Mouse (Mus musculus) cortical plate, adult 2 months (tissue): ENCODE data around the gene Abcc12. TPM values are rescaled to one million over a fixed set of nuclear protein-coding genes. Genes with fewer than 3 reads are reported as not detected.

Source experiments
- H3K27ac ChIP-seq: fragments of 200-500 bp; 2 replicates; pipeline ENCODE4 v1.5.1; 2012; ENCODE audit warnings: low read length, control low read depth, inconsistent platforms; ENCODE audit not compliant: insufficient read depth
- H3K4me1 ChIP-seq: fragments of 200-500 bp; 2 replicates; pipeline ENCODE4 v1.6.1; 2011; ENCODE audit warnings: low read length; ENCODE audit not compliant: control insufficient read depth, insufficient read depth
- H3K4me3 ChIP-seq: fragments of 200-500 bp; 2 replicates; pipeline ENCODE4 v1.5.1; 2011; ENCODE audit warnings: mild to moderate bottlenecking, low read length, control low read depth; ENCODE audit not compliant: insufficient read depth
- CTCF ChIP-seq: fragments of 200-500 bp; IDR thresholded peaks from 2 replicates; pipeline ENCODE4 v1.5.1; 2011; ENCODE audit warnings: mild to moderate bottlenecking, control low read depth, low read length; ENCODE audit not compliant: insufficient read depth; ENCODE audit errors: extremely low read depth
- POLR2A ChIP-seq: fragments of 200-500 bp; IDR thresholded peaks from 2 replicates; pipeline ENCODE4 v1.6.1; 2011; ENCODE audit warnings: mild to moderate bottlenecking, low read length, control low read depth; ENCODE audit not compliant: insufficient read depth; ENCODE audit errors: extremely low read depth
- polyA plus RNA-seq: library from polyadenylated mRNA; depleted of rRNA; stranded (reverse); fragments of >200 nt; gene quantifications from 2 replicates; pipeline ENCODE4 v1.2.3, GENCODE M21; 2012

The Abcc12 gene
- polyA plus RNA-seq, 1 experiment = 0.65 TPM

DNA sequence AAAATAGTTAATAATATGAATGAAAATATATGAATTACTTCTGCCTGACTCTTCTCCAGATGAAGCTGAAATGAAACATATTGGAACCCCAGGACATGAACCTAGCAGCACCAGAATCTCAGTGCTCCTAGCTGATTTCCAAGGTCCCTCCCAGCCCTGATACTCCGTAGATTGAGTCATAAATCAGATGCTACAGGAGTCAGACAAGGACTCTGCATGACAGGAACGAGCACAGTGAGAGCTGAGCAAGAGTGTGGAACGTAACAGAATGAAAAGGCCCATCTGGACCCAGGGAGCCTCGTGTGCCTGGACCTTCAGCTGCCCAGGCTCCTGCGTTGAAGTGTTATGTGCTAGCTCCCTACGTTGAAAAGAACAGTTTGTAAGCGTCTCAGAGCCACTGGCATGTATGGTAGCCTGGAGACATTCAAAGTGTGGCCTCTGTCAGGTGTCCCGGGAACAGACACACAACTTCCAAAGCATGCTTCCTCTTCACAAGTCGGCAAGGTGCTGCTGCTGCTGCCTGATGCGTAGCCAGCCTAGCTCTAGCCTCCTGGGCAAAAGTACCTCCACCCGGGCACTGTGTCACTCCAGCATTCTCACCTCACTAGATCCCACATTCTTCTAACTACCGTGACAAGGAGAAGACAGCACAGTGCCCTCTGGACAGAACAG, 26.1 kb downstream of the Abcc12 start:
- TF ChIP-seq POLR2A (no peak), CTCF (no peak)
- H3K4me1 ChIP-seq = no peaks in the 10 kb centered on the region
- no peak overlapping the region for H3K27ac ChIP-seq
- no peak overlapping the region for H3K4me3 ChIP-seq

DNA sequence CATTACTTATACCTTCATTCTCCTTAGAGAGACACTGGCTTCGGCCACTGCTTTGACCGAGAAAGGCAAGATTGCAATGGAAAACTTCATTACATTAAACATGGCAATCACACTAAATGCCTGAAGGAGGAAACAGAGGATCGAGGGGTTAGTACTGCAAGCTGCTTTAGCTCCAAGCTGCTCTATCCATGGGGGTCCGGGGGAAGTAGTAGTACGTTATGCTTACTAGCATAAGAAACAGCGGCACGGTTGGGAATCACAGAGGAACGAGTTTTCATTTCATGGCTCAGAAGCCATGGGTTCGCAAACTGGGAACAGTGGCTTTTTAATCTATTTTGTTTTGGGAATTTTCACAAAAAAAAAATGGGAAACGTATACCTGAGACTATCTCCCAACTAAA, 30.0 kb downstream of the Abcc12 start:
- no peak overlapping the region for H3K27ac ChIP-seq
- TF ChIP-seq POLR2A = no peak
- TF ChIP-seq CTCF = no peak
- H3K4me3 ChIP-seq = no peak overlapping the region
- no peaks in the 10 kb centered on the region for H3K4me1 ChIP-seq

DNA sequence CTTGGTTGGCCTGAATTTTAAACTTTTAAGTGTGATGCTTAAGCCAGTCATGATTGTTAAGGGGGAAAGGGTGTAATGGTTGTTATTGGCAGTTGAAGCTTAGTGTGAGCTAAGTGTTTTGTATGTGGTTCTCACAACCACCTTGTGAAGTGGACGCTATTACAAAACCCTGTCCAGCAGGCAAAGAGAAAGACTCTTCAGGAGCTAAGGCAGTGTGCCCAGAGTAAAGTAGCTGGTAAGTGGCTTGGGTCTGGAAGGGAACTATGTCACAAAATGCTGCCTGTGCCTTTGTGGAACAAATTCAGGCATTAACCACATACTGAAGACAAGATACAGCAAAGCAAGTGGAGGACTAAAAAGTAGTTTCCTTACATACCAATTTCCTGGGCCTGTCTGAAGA, 34.5 kb downstream of the Abcc12 start:
- TF ChIP-seq CTCF (no peak), POLR2A (no peak)
- no peaks in the 10 kb centered on the region for H3K4me1 ChIP-seq
- no peak overlapping the region for H3K27ac ChIP-seq
- no peak overlapping the region for H3K4me3 ChIP-seq

DNA sequence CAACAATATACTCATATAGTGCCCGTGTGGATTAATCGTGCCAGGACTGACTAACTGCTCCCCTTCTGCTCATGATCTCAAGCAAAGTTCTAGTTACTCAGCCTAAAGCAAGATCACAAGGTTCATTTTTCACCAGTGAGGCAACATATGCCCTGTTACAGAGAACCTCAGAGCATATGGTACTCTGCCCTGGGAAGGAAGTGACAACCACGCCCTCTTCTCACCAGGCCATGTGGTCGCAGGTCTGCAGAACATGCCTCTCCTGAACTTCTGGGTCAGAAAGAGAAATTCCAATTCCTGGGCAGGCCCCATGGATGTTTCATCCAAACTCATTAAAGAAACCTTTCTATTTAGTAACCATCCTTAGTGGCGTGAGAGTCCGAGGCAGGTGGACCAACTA, 39.6 kb downstream of the Abcc12 start:
- Histone ChIP-seq H3K4me1 (no peaks in the 10 kb centered on the region), H3K27ac (no peak overlapping the region), H3K4me3 (no peak overlapping the region)
- TF ChIP-seq POLR2A (no peak), CTCF (no peak)

DNA sequence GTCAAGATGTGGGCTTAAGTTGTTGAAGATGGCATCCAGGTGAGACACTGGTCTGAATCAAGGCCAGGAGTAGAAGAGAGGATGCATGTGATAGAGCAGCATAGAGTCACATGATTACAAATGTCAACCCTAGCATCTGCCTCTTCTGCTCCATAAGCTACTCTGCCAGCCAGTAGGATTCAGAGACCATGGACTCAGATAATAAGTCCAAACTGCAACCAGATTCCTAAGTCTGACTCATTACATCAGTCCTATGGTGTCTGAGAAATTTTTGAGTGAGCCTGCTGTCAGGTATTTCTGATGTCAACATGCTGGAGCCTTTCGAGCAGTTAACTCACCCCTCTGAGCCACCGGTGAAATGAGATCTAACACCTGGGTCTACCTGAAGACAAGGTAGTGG, 40.1 kb downstream of the Abcc12 start:
- TF ChIP-seq CTCF = no peak
- TF ChIP-seq POLR2A = no peak
- no peaks in the 10 kb centered on the region for H3K4me1 ChIP-seq
- no peak overlapping the region for H3K27ac ChIP-seq
- H3K4me3 ChIP-seq = no peak overlapping the region

DNA sequence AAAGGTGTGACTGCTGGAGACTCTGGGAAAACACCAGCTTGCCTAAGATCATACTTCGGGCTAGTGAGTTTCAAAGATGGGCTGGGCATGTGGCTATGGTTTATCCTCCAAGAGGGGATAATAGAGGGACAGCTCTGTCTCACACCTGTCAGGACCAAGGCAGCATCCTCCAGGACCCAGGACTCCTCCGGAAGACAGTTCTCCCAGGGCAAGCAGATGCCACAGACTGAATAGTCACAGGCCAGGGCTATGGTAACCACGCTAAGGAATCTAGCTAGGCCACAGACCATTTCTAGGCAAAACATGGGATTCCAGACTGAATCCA, 43.9 kb downstream of the Abcc12 start:
- Histone ChIP-seq H3K27ac (no peak overlapping the region), H3K4me1 (no peaks in the 10 kb centered on the region), H3K4me3 (no peak overlapping the region)
- no peak for TF ChIP-seq CTCF
- no peak for TF ChIP-seq POLR2A

DNA sequence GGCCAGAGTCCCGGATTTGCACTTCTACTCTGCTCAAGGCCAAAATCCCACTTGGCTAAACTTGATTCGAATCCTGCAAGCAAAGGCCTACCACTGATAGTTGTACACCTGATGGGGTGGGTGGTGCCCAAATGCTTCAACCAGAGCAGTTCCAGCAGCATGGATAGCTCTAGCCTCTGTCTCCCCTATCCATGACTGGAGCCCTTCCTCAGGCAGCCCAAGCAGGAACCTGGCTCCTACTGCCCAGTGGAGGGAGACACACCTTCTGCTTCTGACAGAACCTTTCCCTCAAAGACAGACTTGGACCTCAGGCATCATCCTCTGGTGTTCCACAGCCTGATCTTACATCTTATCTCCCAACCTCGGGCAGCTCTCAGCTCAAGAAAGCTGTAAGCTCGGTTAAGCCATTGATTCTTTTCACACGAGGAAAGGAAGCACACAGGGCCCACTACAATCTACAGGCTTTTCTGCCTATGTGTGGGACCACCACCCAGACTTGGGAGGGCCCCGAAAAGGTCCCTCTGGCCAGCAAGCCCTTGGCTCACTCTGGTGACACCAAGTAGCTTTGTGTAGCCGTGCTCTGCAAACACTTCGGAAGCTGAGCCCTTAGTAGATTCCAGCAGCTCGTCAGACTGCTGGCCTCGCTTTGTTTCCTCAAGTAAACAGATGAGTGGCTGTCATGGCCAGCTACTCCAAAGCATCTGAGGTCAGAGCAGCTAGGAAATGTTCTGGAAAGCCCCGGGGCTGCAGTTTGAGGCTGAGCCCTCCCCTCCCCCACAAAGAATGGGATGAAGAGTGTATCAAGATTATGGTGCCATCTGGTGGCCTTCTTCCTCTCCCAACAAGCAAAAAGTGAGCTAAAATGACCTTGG, 44.5 kb downstream of the Abcc12 start:
- H3K4me1 ChIP-seq = no peaks in the 10 kb centered on the region
- TF ChIP-seq POLR2A = no peak
- peak; percentile 60 for TF ChIP-seq CTCF
- no peak overlapping the region for H3K4me3 ChIP-seq
- no peak overlapping the region for H3K27ac ChIP-seq

DNA sequence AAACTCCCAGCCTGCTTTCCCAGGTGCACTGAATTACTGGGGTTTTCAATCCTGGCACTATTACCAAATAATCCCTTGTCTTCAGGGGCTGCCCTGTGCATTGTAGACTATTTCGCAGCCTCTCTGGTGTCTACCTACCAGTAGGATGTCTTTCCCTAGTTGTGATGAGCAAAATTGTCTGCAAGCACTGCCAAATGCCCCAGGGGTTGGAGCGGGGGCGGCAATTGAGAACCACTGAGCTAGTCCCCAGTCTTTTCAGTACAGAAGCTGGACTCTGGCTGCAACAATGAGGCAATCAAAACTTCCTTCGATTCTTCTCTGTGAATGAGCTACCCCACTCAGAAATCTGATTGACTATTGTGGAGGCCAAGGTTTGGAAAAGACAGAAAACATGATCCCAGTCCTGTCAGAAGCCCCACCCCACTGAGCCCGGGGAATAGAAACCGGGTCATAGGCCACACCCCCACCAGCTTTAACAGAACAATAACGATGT, 45.4 kb downstream of the Abcc12 start:
- Histone ChIP-seq H3K4me1 (no peaks in the 10 kb centered on the region), H3K4me3 (no peak overlapping the region), H3K27ac (no peak overlapping the region)
- TF ChIP-seq CTCF (no peak), POLR2A (no peak)

DNA sequence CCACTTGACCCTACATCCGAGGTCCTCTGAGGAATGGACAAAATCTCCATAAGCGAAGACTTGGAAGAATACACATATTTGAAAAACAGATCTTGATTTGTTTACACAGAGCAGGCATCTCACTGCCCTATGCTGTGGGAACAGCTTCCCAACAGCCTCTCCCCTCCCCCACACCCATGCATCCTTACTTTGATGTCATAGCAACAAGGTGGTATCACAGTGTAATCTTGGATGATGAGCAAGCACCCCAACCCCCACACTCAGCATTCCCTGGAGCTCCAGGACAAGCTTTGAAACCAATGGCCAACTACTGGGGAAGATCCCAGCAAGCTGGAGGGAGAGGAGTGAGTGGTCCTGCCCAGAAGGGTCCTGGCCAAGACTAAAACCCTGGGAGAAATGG, 50.8 kb downstream of the Abcc12 start:
- Histone ChIP-seq H3K27ac (no peak overlapping the region), H3K4me1 (no peaks in the 10 kb centered on the region; the same call in 1 of the 2 replicates), H3K4me3 (no peak overlapping the region)
- no peak for TF ChIP-seq POLR2A
- no peak for TF ChIP-seq CTCF
